Mouse (Mus musculus) liver, adult (tissue): ENCODE measurements at regions not wholly inside any gene's neighbourhood (a gene's known extent, or its start where the extent isn't known, plus 50 kb on each side); places are given as distances from the start of the nearest gene placed in this dataset.
A peak's percentile ranks its signal among the peaks of the same experiment; 100 is the strongest.

Experiments used
- GATA4 ChIP-seq: IDR thresholded peaks from 2 replicates; pipeline ENCODE4 v1.6.1; 2014; ENCODE audit warnings: mild to moderate bottlenecking, low read length; ENCODE audit not compliant: insufficient replicate concordance

DNA sequence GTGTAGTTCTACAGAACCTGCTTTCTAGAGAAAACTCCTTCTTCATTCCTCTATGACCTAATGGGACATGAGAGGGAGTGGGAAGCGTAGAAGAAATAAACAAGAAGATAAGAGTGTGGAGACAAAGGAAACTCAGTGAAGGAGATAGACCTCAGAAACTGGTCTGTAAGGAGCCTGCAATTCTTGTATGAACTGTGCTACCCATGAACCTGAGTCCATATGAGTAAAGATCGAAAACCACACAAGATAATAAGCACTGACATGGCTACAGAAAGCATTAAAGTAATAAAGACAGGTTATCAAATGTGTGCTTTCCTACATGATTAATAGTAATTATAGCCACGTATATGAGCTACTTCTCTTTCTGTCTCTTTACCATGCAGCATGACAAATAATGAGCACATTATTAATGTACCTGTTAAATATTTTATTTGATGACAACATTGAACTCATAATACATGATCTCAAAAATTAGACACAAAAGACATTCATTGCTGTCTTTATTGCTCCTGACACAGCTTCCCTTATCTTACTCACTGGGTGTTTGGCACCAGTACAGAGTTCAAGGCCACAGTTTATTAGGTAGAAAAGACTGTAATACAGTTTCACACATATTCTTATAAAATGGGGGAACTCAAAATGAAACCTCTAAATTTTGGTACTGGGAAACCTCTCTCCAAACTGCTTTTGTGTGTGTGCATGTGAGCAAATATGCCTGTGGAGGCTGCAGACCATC, 67.0 kb upstream of the Tle4 start:
- TF ChIP-seq GATA4, result no peak

DNA sequence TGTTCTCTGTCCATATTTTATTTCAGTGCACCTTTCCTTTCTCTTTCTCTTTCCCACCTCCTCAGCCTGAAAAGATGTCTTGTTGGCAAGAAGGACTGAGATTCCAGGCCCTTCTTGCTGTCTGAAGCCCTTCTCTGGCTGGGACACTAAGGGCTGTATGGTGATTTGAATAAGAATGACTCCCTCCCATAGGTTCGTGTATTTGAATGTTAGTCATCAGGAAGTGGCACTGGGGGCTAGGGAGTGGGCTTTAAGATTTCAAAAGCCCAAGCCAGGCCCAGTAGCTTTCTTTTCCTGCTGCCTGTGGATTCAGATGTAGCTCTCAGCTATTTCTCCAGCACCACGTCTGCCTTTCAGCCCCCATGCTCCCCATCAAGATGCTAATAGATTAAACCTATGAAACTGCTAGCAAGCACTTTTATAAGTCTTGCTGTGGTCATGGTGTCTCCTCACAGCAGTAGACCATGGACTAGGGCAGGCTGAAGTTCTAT, 66.3 kb upstream of the Tle4 start:
- TF ChIP-seq GATA4, result no peak

DNA sequence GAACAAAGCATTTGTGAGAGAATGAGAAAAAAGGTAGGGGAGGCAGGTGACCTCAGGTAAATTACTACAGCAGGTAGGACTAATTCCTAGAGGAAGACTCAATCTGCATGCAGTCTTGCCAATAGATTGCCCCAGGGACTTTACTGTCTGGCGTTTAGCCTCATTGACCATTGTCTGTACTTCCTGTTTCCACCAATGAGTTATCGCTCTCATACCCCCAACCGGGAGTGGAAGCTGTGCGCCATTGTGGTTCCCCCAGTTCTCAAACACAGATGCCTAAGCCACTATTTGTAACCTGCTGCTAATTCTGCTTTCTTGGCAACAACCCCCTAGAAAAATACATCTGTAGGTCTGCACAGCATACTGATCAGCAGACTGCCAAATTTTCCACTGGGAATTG, 65.5 kb upstream of the Tle4 start:
- TF ChIP-seq GATA4, result no peak

DNA sequence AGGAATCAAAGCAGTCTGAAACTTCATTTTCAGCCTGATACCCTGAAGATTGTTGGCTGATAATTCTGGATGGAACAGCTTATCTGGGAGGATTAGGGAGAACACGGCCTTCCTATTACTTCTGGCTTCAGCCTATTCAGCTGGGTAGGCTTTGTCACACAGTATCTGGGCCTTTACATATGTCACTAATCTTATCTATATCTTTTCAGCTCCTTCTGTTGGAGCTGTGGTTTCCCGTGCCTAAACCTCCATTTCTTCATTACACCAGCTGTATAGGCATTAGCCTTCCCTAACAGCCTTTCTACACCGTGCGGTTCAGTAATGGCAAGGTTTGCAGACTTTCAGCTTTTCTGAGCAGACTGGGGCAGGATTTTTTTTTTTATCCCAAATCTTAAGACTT, 61.9 kb upstream of the Tle4 start:
- TF ChIP-seq GATA4, result no peak

DNA sequence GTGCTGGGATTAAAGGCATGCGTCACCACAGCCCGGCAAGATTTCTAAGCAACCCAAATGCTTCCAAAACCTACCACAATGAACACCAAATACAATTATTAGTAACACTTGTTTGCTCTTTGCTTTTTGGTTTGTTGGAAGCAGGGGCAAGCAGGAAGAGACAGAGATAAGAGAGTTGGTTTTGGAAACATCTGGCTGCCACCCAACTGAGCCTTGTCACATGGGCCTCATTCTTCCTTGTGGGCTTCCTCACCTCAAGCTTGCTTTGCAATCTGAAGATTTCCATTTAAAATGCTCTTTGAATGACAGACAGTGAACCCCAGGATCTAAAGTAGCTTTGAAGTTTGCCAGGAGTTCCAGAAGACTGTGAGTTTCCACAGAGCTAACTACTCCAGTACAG, 60.6 kb upstream of the Tle4 start:
- peak; percentile 15; the same call in 1 of the 2 replicates for TF ChIP-seq GATA4

DNA sequence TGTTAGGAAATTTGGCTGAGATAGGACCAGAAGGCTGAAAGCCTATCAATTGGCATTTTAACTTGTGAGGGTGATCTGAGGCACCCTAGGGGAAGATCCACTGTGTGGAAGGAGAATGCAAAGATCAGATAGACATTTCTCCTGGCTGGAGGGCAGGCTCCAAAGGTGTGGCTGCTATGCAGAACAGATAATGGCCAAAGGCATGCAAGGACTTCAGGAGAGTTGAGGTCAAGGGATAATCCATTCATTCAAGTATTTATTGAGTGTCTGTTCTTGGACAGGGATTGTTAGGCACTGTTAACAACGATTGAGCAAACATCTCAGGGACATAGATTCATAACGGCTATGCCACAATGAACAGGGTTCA, 58.2 kb upstream of the Tle4 start:
- TF ChIP-seq GATA4, result no peak

DNA sequence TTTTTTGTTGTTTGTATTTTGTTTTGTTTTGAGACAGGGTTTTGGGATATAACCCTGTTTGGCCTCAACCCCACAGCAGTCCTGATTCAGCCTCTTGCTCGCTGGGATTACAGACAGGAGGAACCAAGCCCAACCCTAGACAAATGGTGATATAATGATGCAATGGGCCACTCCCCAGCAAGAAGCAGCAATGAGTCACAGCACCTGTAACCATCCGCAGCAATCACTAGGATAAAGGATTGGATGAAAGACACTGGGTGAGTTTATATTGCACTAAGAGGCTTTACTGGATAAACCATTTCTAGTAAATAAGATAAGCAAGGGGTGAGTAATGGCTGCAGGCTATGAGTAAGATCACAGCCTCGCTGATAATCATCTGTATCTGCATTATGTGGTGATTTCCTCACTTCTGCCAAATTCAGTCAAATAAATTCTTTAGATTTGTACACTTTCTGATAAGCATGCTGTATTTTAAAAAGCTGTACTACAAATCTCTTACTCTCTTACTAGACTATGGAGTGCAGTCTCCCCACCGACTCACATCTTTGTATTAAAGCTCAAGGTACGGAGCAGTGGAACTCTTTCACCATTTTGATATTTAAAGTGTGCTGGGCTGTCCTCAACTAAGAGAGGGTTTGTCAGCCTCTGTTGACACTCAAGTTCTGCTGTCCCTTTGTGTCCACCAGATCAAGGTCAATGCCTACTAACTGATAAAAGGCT, 57.6 kb upstream of the Tle4 start:
- TF ChIP-seq GATA4, result no peak
